In genomic region chr9:60962086-60962485, GRCm38 (mm10) we compare ENCODE assay signal across 15 mouse cellular contexts.
"Had no signal": no experiment of that assay in that cellular context is flagged by ENCODE, and none has a peak within 500 bp of the region (broad histone marks: within the 10 kb centered on the region; RNA-seq: fewer than 3 reads in every experiment).

No protein-coding gene starts in this region.

- H3K4me1 ChIP-seq: neural tube, embryonic 15.5 days had no signal

- H3K27me3 ChIP-seq: neural tube, embryonic 15.5 days had no signal

- H3K4me2 ChIP-seq: neural tube, embryonic 15.5 days had no signal

- H3K27ac ChIP-seq: kidney, postnatal 0 days; left cerebral cortex, adult 2 months; liver, embryonic 14.5 days; midbrain, embryonic 10.5 days; neural tube, embryonic 15.5 days; stomach, postnatal 0 days had no signal

- H3K9me3 ChIP-seq: midbrain, embryonic 10.5 days; neural tube, embryonic 15.5 days had no signal

- DNase-seq: kidney, adult 11 months; kidney, adult 9 months; lung, adult 18-20 months; lung, postnatal 4 days; midbrain, embryonic 14.5 days; right cerebral cortex, adult 18-20 months; right cerebral cortex, postnatal 25 days; thymus, postnatal 14 days had no signal

- H3K9ac ChIP-seq: liver, embryonic 14.5 days; neural tube, embryonic 15.5 days had no signal

- H3K36me3 ChIP-seq: midbrain, embryonic 10.5 days; neural tube, embryonic 15.5 days had no signal

- H3K4me3 ChIP-seq: left cerebral cortex, adult 2 months; midbrain, embryonic 10.5 days; myocyte; neural tube, embryonic 15.5 days had no signal
